Mouse (Mus musculus): ENCODE measurements around the gene Cpb2.

Cpb2 gene

GRCm38 (mm10) chr14:75246024-75247000 is 4.2 kb downstream of the Cpb2 start:
- DNase-seq (ENCODE audit: inconsistent ontology term), result peak; percentile 1

- DNase-seq (ENCODE audit: inconsistent ontology term), result no peak
Observed at GRCm38 (mm10) chr14:75250432-75250831, 8.3 kb downstream of the Cpb2 start.

GRCm38 (mm10) chr14:75256521-75256920 is 14.4 kb downstream of the Cpb2 start:
- no peak for DNase-seq (ENCODE audit: inconsistent ontology term)

GRCm38 (mm10) chr14:75269531-75269930 is 27.4 kb downstream of the Cpb2 start:
- DNase-seq (ENCODE audit: inconsistent ontology term), result no peak

GRCm38 (mm10) chr14:75279716-75280115 is 37.6 kb downstream of the Cpb2 start:
- DNase-seq (ENCODE audit: inconsistent ontology term), result no peak

- no peak for DNase-seq (ENCODE audit: inconsistent ontology term)
Observed at GRCm38 (mm10) chr14:75280406-75280805, 38.3 kb downstream of the Cpb2 start.

- DNase-seq (ENCODE audit: inconsistent ontology term), result no peak
Observed at GRCm38 (mm10) chr14:75283609-75284192, 41.6 kb downstream of the Cpb2 start.

- DNase-seq (ENCODE audit: inconsistent ontology term), result peak; percentile 98
Observed at GRCm38 (mm10) chr14:75284193-75284915, 42.3 kb downstream of the Cpb2 start, which contains the start of gene Zc3h13. Zc3h13 (plus strand) TSS chr14:75284373.

- no peak for DNase-seq (ENCODE audit: inconsistent ontology term)
Observed at GRCm38 (mm10) chr14:75301081-75301480, 59.0 kb downstream of the Cpb2 start.

GRCm38 (mm10) chr14:75303807-75304206 is 61.7 kb downstream of the Cpb2 start:
- no peak for DNase-seq (ENCODE audit: inconsistent ontology term)

GRCm38 (mm10) chr14:75307855-75308254 is 65.8 kb downstream of the Cpb2 start:
- DNase-seq (ENCODE audit: inconsistent ontology term), result no peak

GRCm38 (mm10) chr14:75309336-75309992 is 67.4 kb downstream of the Cpb2 start:
- peak; percentile 4 for DNase-seq (ENCODE audit: inconsistent ontology term)

- DNase-seq (ENCODE audit: inconsistent ontology term), result no peak
Observed at GRCm38 (mm10) chr14:75314484-75314883, 72.4 kb downstream of the Cpb2 start.

- DNase-seq (ENCODE audit: inconsistent ontology term), result no peak
Observed at GRCm38 (mm10) chr14:75318736-75319135, 76.6 kb downstream of the Cpb2 start.

GRCm38 (mm10) chr14:75320269-75320668 is 78.2 kb downstream of the Cpb2 start:
- no peak for DNase-seq (ENCODE audit: inconsistent ontology term)

GRCm38 (mm10) chr14:75323354-75323753 is 81.3 kb downstream of the Cpb2 start:
- DNase-seq (ENCODE audit: inconsistent ontology term), result no peak

GRCm38 (mm10) chr14:75328062-75328461 is 86.0 kb downstream of the Cpb2 start:
- DNase-seq (ENCODE audit: inconsistent ontology term), result no peak

GRCm38 (mm10) chr14:75330621-75331020 is 88.5 kb downstream of the Cpb2 start:
- DNase-seq (ENCODE audit: inconsistent ontology term), result no peak

Measured in Muller cell, postnatal 12 days (primary cell).